Mouse (Mus musculus) olfactory bulb, adult 2 months (tissue): ENCODE data around the gene 4930544D05Rik. TPM values are rescaled to one million over a fixed set of nuclear protein-coding genes. Genes with fewer than 3 reads are reported as not detected.

Source experiments
- H3K27ac ChIP-seq: fragments of 200-500 bp; 2 replicates; pipeline ENCODE4 v1.5.1; 2012; ENCODE audit warnings: low read depth, low read length; ENCODE audit not compliant: insufficient read depth
- H3K4me1 ChIP-seq: fragments of 200-500 bp; 2 replicates; pipeline ENCODE4 v1.6.1; 2012; ENCODE audit warnings: low read length; ENCODE audit not compliant: control insufficient read depth, insufficient read depth
- H3K4me3 ChIP-seq: fragments of 200-500 bp; 2 replicates; pipeline ENCODE4 v1.5.1; 2012; ENCODE audit warnings: mild to moderate bottlenecking, low read depth, low read length, moderate library complexity; ENCODE audit not compliant: insufficient read depth
- CTCF ChIP-seq: fragments of 200-500 bp; IDR thresholded peaks from 2 replicates; pipeline ENCODE4 v1.5.1; 2012; ENCODE audit warnings: low read depth, mild to moderate bottlenecking, low read length, moderate library complexity; ENCODE audit not compliant: insufficient read depth
- POLR2A ChIP-seq: fragments of 200-500 bp; IDR thresholded peaks from 2 replicates; pipeline ENCODE4 v1.6.1; 2012; ENCODE audit warnings: mild to moderate bottlenecking, low read depth, low read length, moderate library complexity; ENCODE audit not compliant: insufficient read depth
- WGBS: fragments of 180-500 bp; shearing (Covaris S2); methylation state at CpG from one replicate; pipeline ENCODE4 v1.1.7; 2018; 5-methylcytosine and 5-hydroxymethylcytosine counted together
- polyA plus RNA-seq: library from polyadenylated mRNA; stranded (reverse); fragments of >200 nt; gene quantifications from 2 replicates; pipeline ENCODE4 v1.2.4, GENCODE M21; 2012; ENCODE audit warnings: low replicate concordance; ENCODE audit not compliant: missing spikeins, insufficient read depth, insufficient read length

4930544D05Rik gene
- polyA plus RNA-seq, 1 experiment, result not detected

GRCm38 (mm10) chr11:70580358-70580720 lies 35.3 kb upstream of the 4930544D05Rik start:
- Histone ChIP-seq H3K27ac (peak overlapping the region; percentile 60), H3K4me1 (peaks cover 46% of the 10 kb centered on the region), H3K4me3 (no peak overlapping the region)
- no peak for TF ChIP-seq POLR2A
- TF ChIP-seq CTCF, result no peak
- 5% methylated on average over 5 of the region's 5 CpGs for WGBS

GRCm38 (mm10) chr11:70580921-70581320 lies 34.7 kb upstream of the 4930544D05Rik start:
- no peak for TF ChIP-seq POLR2A
- TF ChIP-seq CTCF, result no peak
- Histone ChIP-seq H3K27ac (peak overlapping the region; percentile 34; the same call in 1 of the 2 replicates), H3K4me3 (no peak overlapping the region), H3K4me1 (peaks cover 48% of the 10 kb centered on the region)
- 61% methylated on average over 3 of the region's 3 CpGs for WGBS

GRCm38 (mm10) chr11:70582196-70582595 lies 33.5 kb upstream of the 4930544D05Rik start:
- 56% methylated on average over 3 of the region's 3 CpGs for WGBS
- TF ChIP-seq POLR2A (no peak), CTCF (no peak)
- no peak overlapping the region for H3K4me3 ChIP-seq
- no peak overlapping the region for H3K27ac ChIP-seq
- H3K4me1 ChIP-seq, result peaks cover 44% of the 10 kb centered on the region

GRCm38 (mm10) chr11:70583022-70583714 lies 32.5 kb upstream of the 4930544D05Rik start:
- 66% methylated on average over 6 of the region's 6 CpGs for WGBS
- Histone ChIP-seq H3K4me3 (no peak overlapping the region), H3K4me1 (peaks cover 39% of the 10 kb centered on the region), H3K27ac (no peak overlapping the region; the same call in 1 of the 2 replicates)
- TF ChIP-seq CTCF, result no peak
- no peak for TF ChIP-seq POLR2A

DNA sequence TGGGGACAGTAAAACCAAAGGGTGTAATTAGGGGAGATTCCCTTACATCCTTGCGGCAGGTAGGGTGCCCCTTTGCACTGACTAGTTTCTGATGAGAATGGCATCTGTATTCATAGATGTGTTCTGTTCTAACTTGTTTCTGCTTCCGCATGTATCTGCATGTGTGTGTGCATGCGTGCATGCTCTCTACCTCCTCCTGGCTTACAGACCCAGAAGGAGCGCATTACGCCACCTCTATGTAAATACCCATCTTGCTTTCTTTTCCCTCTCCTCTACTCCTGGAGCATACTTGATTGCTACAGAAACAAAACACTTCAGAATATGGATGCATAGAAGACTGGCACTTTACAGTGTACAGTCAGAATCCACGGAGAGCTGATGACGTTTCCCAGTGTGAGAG lies 31.9 kb upstream of the 4930544D05Rik start:
- peaks cover 36% of the 10 kb centered on the region for H3K4me1 ChIP-seq
- TF ChIP-seq CTCF, result no peak
- TF ChIP-seq POLR2A, result no peak
- WGBS, result 83% methylated on average over 7 of the region's 7 CpGs
- H3K27ac ChIP-seq, result no peak overlapping the region
- H3K4me3 ChIP-seq, result no peak overlapping the region

DNA sequence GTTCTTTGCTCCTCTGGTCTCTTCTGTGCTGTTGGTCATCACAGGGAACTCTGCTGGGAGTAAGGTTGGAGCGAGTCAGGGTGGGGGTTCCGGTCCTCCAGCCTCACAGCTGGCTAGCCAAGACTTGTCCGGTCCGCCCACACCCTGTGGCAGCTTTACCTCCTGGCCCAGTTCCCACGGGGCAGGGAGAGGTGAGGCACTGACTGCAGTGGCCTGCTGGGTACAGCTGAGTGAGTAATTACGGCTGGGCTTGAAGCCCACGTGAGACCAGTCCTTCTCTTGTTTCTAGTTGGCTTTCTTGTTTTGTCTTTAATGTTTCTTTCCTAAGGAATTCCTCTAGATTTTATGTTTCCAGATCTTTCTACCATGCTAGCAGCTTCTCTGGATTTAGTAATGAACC lies 30.2 kb upstream of the 4930544D05Rik start:
- WGBS, result 27% methylated on average over 7 of the region's 7 CpGs
- H3K4me1 ChIP-seq, result peaks cover 19% of the 10 kb centered on the region
- no peak overlapping the region for H3K4me3 ChIP-seq
- TF ChIP-seq POLR2A, result no peak
- TF ChIP-seq CTCF, result no peak
- H3K27ac ChIP-seq, result peak overlapping the region; percentile 54; the same call in 1 of the 2 replicates

GRCm38 (mm10) chr11:70586261-70586660 lies 29.4 kb upstream of the 4930544D05Rik start:
- 83% methylated on average over 3 of the region's 3 CpGs for WGBS
- peaks cover 15% of the 10 kb centered on the region for H3K4me1 ChIP-seq
- TF ChIP-seq POLR2A (no peak), CTCF (no peak)
- no peak overlapping the region for H3K4me3 ChIP-seq
- H3K27ac ChIP-seq, result no peak overlapping the region

GRCm38 (mm10) chr11:70586954-70587353 lies 28.7 kb upstream of the 4930544D05Rik start:
- WGBS, result 62% methylated on average over 5 of the region's 5 CpGs
- no peak overlapping the region for H3K4me3 ChIP-seq
- TF ChIP-seq POLR2A, result no peak
- TF ChIP-seq CTCF, result no peak
- H3K27ac ChIP-seq, result peak overlapping the region; percentile 35; the same call in 1 of the 2 replicates
- H3K4me1 ChIP-seq, result peaks cover 12% of the 10 kb centered on the region

DNA sequence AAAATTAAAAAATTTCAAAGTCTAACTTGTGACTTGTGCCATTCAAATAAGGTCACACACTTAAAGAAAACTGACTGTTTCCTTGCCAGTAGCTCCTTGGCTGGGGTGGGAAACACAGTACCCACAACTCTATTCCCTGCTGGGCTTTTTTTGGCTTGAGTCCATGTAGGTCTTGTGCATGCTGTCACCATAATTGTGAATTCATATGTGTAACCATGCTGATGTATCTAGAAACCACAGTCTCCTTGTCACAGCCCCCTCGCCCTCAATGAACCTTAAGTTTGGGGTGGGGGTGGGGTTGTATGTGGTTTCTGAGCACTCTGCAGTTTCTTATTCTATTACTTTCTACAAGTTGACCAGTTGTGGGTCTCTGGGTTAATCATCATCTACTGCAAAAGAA lies 23.9 kb upstream of the 4930544D05Rik start:
- Histone ChIP-seq H3K27ac (no peak overlapping the region), H3K4me1 (peaks cover 10% of the 10 kb centered on the region), H3K4me3 (no peak overlapping the region)
- 81% methylated on average over 1 of the region's 1 CpGs for WGBS
- TF ChIP-seq CTCF, result no peak
- TF ChIP-seq POLR2A, result no peak

DNA sequence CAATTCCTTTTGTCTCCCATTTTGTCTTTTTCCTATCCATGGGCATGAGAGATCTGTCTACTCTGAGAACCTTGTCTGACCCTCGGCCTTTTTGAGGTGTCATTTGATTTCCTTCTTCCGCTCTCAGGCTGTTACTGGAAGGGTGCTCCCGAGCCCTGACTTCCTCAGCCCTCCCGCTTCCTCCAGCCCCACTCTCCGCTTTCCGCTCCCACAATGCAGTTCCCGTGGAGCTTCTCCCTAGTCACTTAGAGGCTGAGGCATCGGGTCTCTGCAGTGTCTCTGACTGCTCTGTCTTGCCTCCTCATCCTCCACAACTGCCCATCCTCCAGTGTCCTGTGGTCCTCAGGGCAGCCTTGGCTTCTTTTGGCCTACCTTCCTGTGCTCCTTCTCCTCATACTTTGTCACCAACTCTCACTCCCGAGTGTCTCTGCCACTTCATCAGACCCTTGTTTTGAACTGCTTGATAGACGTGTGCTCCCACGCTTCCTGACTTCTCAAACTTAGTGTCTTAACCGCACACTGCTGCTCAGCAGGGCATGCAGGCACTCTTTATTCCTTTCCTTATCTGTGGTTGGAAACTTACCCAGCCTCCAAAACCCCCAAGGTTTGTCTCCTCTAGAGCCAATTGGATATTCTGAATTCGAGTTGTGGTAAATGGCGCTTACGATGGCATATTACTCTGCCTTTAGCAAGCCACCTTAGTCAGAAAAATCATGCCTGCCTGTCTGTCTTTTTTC lies 21.2 kb upstream of the 4930544D05Rik start:
- Histone ChIP-seq H3K4me3 (no peak overlapping the region), H3K27ac (no peak overlapping the region), H3K4me1 (peaks cover 15% of the 10 kb centered on the region)
- 84% methylated on average over 15 of the region's 15 CpGs for WGBS
- TF ChIP-seq CTCF, result no peak
- TF ChIP-seq POLR2A, result no peak
